Mouse (Mus musculus) bone marrow macrophage, adult 2 months (primary cell): ENCODE data around the gene Col5a3.

ENCODE experiments used
- CTCF ChIP-seq: IDR thresholded peaks from 2 replicates; pipeline ENCODE4 v1.5.1; 2012; ENCODE audit warnings: low read depth, mild to moderate bottlenecking, low read length, moderate library complexity
- POLR2A ChIP-seq: IDR thresholded peaks from 2 replicates; pipeline ENCODE4 v1.6.1; 2012; ENCODE audit warnings: mild to moderate bottlenecking, low read depth, low read length, borderline replicate concordance

DNA sequence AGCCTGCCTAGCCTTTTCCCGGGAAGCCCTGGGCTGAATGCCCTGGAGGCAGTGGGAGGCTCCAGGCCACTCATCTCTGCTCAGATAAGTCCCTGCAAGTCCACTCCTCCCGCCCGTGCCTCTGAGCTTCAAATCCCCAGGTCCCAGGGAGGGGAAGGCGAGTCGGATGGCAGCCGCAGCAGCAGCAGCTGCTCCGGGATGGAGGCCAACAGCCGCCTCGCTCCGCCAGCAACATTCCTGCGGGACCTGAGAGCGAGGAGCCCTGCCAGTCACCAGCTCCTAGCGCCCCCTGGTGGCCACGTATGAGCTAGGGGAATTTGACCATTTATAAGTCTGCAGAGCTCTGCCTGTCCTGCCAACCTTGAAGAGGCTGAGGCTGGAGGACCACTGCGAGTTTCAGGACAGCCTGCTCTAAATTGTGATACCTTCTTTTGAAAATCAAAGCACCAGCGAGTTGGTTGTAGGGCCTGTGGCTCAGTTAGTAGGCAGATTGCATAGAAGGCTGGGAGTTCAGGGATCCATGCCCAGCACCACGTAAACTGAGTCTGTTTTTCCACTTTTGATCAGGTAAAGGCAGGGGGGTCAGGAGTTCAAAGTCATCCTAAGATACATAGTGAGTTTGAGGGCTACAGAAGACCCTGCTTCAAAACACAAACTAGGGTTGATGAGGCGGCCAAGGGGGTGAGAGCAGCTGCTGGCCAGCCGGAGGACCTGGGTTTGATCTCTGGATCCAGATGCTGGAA lies 16.2 kb upstream of the Col5a3 start:
- peak; percentile 79 for TF ChIP-seq CTCF
- no peak for TF ChIP-seq POLR2A
